Mouse (Mus musculus): Measurements from ENCODE around the gene Arhgap15. TPM values are rescaled to one million over a fixed set of nuclear protein-coding genes. Genes with fewer than 3 reads are reported as not detected.

Gene Arhgap15
- polyA plus RNA-seq, 1 experiment from 2014 or later = 0.38 TPM

Other genes with a start within 250 kb of the Arhgap15 start
- 1.1 and 2.2 TPM in 2 replicates for gene Kynu, start 193.5 kb upstream of the Arhgap15 start, polyA plus RNA-seq (2016; fragmentation: Nextera tagmentation; extraction: Ambion mirVana)

All from midbrain, embryonic 10.5 days (tissue).